Mouse (Mus musculus) CH12.LX (cell line): ENCODE results near the gene Gm20547. TPM values are rescaled to one million over a fixed set of nuclear protein-coding genes. Genes with fewer than 3 reads are reported as not detected.

Experiments used
- DNase-seq: peaks from one replicate; pipeline ENCODE4 v3.0.0-alpha.2; 2013; ENCODE audit errors: extremely low read depth
- H3K27ac ChIP-seq: 2 replicates; pipeline ENCODE4 v1.5.1; 2012; ENCODE audit warnings: low read depth, mild to moderate bottlenecking, control low read depth, moderate library complexity; ENCODE audit not compliant: insufficient read depth
- H3K27me3 ChIP-seq: replicated peaks from 2 replicates; pipeline ENCODE3; 2012; ENCODE audit warnings: inconsistent platforms
- H3K36me3 ChIP-seq, 2 experiments: replicated peaks in 1 of 2; 2 replicates each; pipeline versions ENCODE3 to v1.6.1; 2012; ENCODE audit warnings: inconsistent platforms in 1 of 2, low read length in 1 of 2, mild to moderate bottlenecking in 1 of 2, mixed read lengths in 1 of 2, moderate library complexity in 1 of 2; ENCODE audit not compliant: control insufficient read depth in 1 of 2, insufficient read depth in 1 of 2
- H3K4me1 ChIP-seq, 2 experiments: 2 replicates each; pipeline ENCODE4 v1.6.1; 2012; ENCODE audit warnings: inconsistent platforms in 1 of 2, moderate library complexity in 1 of 2; ENCODE audit not compliant: insufficient read depth in 2 of 2, control insufficient read depth in 1 of 2
- H3K4me2 ChIP-seq: 2 replicates; pipeline ENCODE4 v1.6.1; 2012; ENCODE audit warnings: low read depth, mild to moderate bottlenecking, control low read depth; ENCODE audit not compliant: poor library complexity, insufficient read depth, severe bottlenecking
- H3K4me3 ChIP-seq, 3 experiments: fragments of 150-350 bp in 1 of 3; sonication (generic) in 1 of 3; replicated peaks in 1 of 3; 2 replicates each; pipeline versions ENCODE3 to v1.5.1; 2011 to 2012; ENCODE audit warnings: low read depth in 2 of 3, low read length in 2 of 3, mild to moderate bottlenecking in 2 of 3, moderate library complexity in 2 of 3, control low read depth in 1 of 3, improper control_type of control experiment in 1 of 3, inconsistent platforms in 1 of 3, mixed read lengths in 1 of 3; ENCODE audit not compliant: poor library complexity in 1 of 3
- H3K79me2 ChIP-seq: replicated peaks from 2 replicates; pipeline ENCODE4 v1.6.1; 2012; ENCODE audit warnings: mild to moderate bottlenecking, moderate library complexity; ENCODE audit not compliant: control insufficient read depth, poor library complexity, insufficient read depth, severe bottlenecking; ENCODE audit errors: extremely low read depth
- H3K9ac ChIP-seq: 2 replicates; pipeline ENCODE4 v1.6.1; 2012; ENCODE audit warnings: low read depth, mild to moderate bottlenecking, control low read depth, moderate library complexity; ENCODE audit not compliant: insufficient read depth
- H3K9me3 ChIP-seq: replicated peaks from 2 replicates; pipeline ENCODE3; 2012; ENCODE audit warnings: low read length, inconsistent platforms, mixed read lengths
- BHLHE40 ChIP-seq: IDR thresholded peaks from 2 replicates; pipeline ENCODE4 v1.6.1; 2011; ENCODE audit warnings: mild to moderate bottlenecking, low read depth, low read length, improper control_type of control experiment
- CHD1 ChIP-seq: IDR thresholded peaks from 2 replicates; pipeline ENCODE4 v1.6.1; 2012; ENCODE audit warnings: low read depth, low read length, improper control_type of control experiment, inconsistent platforms
- CHD2 ChIP-seq: IDR thresholded peaks from 2 replicates; pipeline ENCODE4 v1.6.1; 2011; ENCODE audit warnings: low read length, improper control_type of control experiment
- CTCF ChIP-seq, 2 experiments: IDR thresholded peaks in 1 of 2; conservative IDR thresholded peaks in 1 of 2; 2 replicates each; pipeline ENCODE4 v1.5.1; 2011 to 2012; ENCODE audit warnings: low read depth in 2 of 2, low read length in 2 of 2, improper control_type of control experiment in 1 of 2, inconsistent platforms in 1 of 2, mild to moderate bottlenecking in 1 of 2, moderate library complexity in 1 of 2
- E2F4 ChIP-seq: IDR thresholded peaks from 2 replicates; pipeline ENCODE4 v1.6.1; 2011; ENCODE audit warnings: low read depth, low read length, improper control_type of control experiment; ENCODE audit not compliant: insufficient replicate concordance
- ELF1 ChIP-seq: IDR thresholded peaks from 2 replicates; pipeline ENCODE4 v1.6.1; 2014; ENCODE audit warnings: low read depth, mild to moderate bottlenecking, inconsistent platforms, low read length, improper control_type of control experiment
- EP300 ChIP-seq: IDR thresholded peaks from 2 replicates; pipeline ENCODE4 v1.6.1; 2011; ENCODE audit warnings: low read length, improper control_type of control experiment
- ETS1 ChIP-seq: conservative IDR thresholded peaks from 2 replicates; pipeline ENCODE4 v1.6.1; 2012; ENCODE audit warnings: low read depth, mild to moderate bottlenecking, inconsistent platforms, low read length, improper control_type of control experiment, moderate library complexity
- GABPA ChIP-seq: IDR thresholded peaks from 2 replicates; pipeline ENCODE4 v1.6.1; 2012; ENCODE audit warnings: low read depth, low read length, improper control_type of control experiment, inconsistent platforms; ENCODE audit not compliant: insufficient replicate concordance
- HCFC1 ChIP-seq: IDR thresholded peaks from 2 replicates; pipeline ENCODE4 v1.6.1; 2012; ENCODE audit warnings: low read depth, mild to moderate bottlenecking, inconsistent platforms, low read length, improper control_type of control experiment
- IRF4 ChIP-seq: IDR thresholded peaks from 2 replicates; pipeline ENCODE4 v1.6.1; 2014; ENCODE audit warnings: low read depth, mild to moderate bottlenecking, inconsistent platforms, low read length, improper control_type of control experiment
- JUN ChIP-seq: IDR thresholded peaks from 2 replicates; pipeline ENCODE4 v1.6.1; 2011; ENCODE audit warnings: low read depth, mild to moderate bottlenecking, low read length, improper control_type of control experiment, moderate library complexity; ENCODE audit not compliant: insufficient read depth
- JUND ChIP-seq: conservative IDR thresholded peaks from 2 replicates; pipeline ENCODE4 v1.6.1; 2011; ENCODE audit warnings: low read depth, low read length, improper control_type of control experiment
- KAT2A ChIP-seq: IDR thresholded peaks from 2 replicates; pipeline ENCODE4 v1.6.1; 2012; ENCODE audit warnings: low read length, improper control_type of control experiment, inconsistent platforms; ENCODE audit not compliant: insufficient replicate concordance
- MAFK ChIP-seq: IDR thresholded peaks from 2 replicates; pipeline ENCODE4 v1.6.1; 2011; ENCODE audit warnings: low read length, improper control_type of control experiment; ENCODE audit not compliant: insufficient replicate concordance
- MAX ChIP-seq: IDR thresholded peaks from 2 replicates; pipeline ENCODE4 v1.6.1; 2011; ENCODE audit warnings: low read length, improper control_type of control experiment
- MAZ ChIP-seq: IDR thresholded peaks from 2 replicates; pipeline ENCODE4 v1.6.1; 2012; ENCODE audit warnings: low read depth, mild to moderate bottlenecking, inconsistent platforms, low read length, improper control_type of control experiment, moderate library complexity
- MEF2A ChIP-seq: IDR thresholded peaks from 2 replicates; pipeline ENCODE4 v1.6.1; 2014; ENCODE audit warnings: low read depth, mild to moderate bottlenecking, inconsistent platforms, low read length, improper control_type of control experiment, borderline replicate concordance
- MYC ChIP-seq: IDR thresholded peaks from 2 replicates; pipeline ENCODE4 v1.6.1; 2011; ENCODE audit warnings: low read depth, mild to moderate bottlenecking, improper control_type of control experiment, low read length
- NRF1 ChIP-seq: IDR thresholded peaks from 2 replicates; pipeline ENCODE4 v1.6.1; 2014; ENCODE audit warnings: low read depth, mild to moderate bottlenecking, inconsistent platforms, low read length, improper control_type of control experiment, moderate library complexity
- PAX5 ChIP-seq: IDR thresholded peaks from 2 replicates; pipeline ENCODE4 v1.6.1; 2012; ENCODE audit warnings: low read length, inconsistent platforms, mixed read lengths
- POLR2A ChIP-seq: IDR thresholded peaks from 2 replicates; pipeline ENCODE4 v1.6.1; 2011; ENCODE audit warnings: low read depth, mild to moderate bottlenecking, improper control_type of control experiment, low read length
- POLR2AphosphoS2 ChIP-seq: IDR thresholded peaks from 2 replicates; pipeline ENCODE4 v1.6.1; 2011; ENCODE audit warnings: low read depth, low read length, improper control_type of control experiment
- RAD21 ChIP-seq: IDR thresholded peaks from 2 replicates; pipeline ENCODE4 v1.6.1; 2011; ENCODE audit warnings: low read depth, mild to moderate bottlenecking, low read length, improper control_type of control experiment, moderate library complexity
- RCOR1 ChIP-seq: conservative IDR thresholded peaks from 2 replicates; pipeline ENCODE4 v1.6.1; 2012; ENCODE audit warnings: low read depth, mild to moderate bottlenecking, inconsistent platforms, low read length, improper control_type of control experiment
- SIN3A ChIP-seq: IDR thresholded peaks from 2 replicates; pipeline ENCODE4 v1.6.1; 2012; ENCODE audit warnings: low read length, improper control_type of control experiment, inconsistent platforms
- SMC3 ChIP-seq: IDR thresholded peaks from 2 replicates; pipeline ENCODE4 v1.6.1; 2011; ENCODE audit warnings: low read depth, low read length, improper control_type of control experiment
- UBTF ChIP-seq: IDR thresholded peaks from 2 replicates; pipeline ENCODE4 v1.6.1; 2012; ENCODE audit warnings: low read depth, mild to moderate bottlenecking, inconsistent platforms, low read length, improper control_type of control experiment, moderate library complexity
- USF1 ChIP-seq: IDR thresholded peaks from 2 replicates; pipeline ENCODE4 v1.6.1; 2014; ENCODE audit warnings: low read depth, mild to moderate bottlenecking, inconsistent platforms, low read length, improper control_type of control experiment
- ZC3H11A ChIP-seq: IDR thresholded peaks from 2 replicates; pipeline ENCODE4 v1.6.1; 2012; ENCODE audit warnings: low read depth, mild to moderate bottlenecking, inconsistent platforms, low read length, improper control_type of control experiment
- ZKSCAN1 ChIP-seq: IDR thresholded peaks from 2 replicates; pipeline ENCODE4 v1.6.1; 2012; ENCODE audit warnings: low read depth, inconsistent platforms, low read length, improper control_type of control experiment, borderline replicate concordance
- ZMIZ1 ChIP-seq: IDR thresholded peaks from 2 replicates; pipeline ENCODE4 v1.6.1; 2012; ENCODE audit warnings: low read depth, mild to moderate bottlenecking, inconsistent platforms, low read length, improper control_type of control experiment
- ZNF384 ChIP-seq: IDR thresholded peaks from 2 replicates; pipeline ENCODE4 v1.6.1; 2012; ENCODE audit warnings: low read depth, low read length, improper control_type of control experiment, inconsistent platforms
- dilution Hi-C: fragments of 300-500 bp; cut with MboI; formaldehyde crosslinking; loops from 2 replicates; pipeline ENCODE4 v1.14.3; 2020; ENCODE audit warnings: low sequenced_read_pairs; ENCODE audit not compliant: extremely low pct_unique_long_range_greater_than_20kb, extremely low pct_ligation_motif_present
- in situ Hi-C: fragments of 300-500 bp; cut with MboI; formaldehyde crosslinking; loops from 3 replicates; pipeline ENCODE4 v1.14.3; 2019; ENCODE audit warnings: low sequenced_read_pairs, low pct_ligation_motif_present, low pct_unique_long_range_greater_than_20kb, mixed read lengths
- polyA plus RNA-seq: library from polyadenylated mRNA; unstranded; fragments of >175 nt; gene quantifications from 2 replicates; pipeline ENCODE4 v1.2.1, GENCODE M21; 2012; ENCODE audit warnings: low read depth; ENCODE audit not compliant: insufficient read length
- total RNA-seq, 2 experiments: library from RNA; depleted of rRNA; stranded (reverse); fragments of 300-350 nt in 1 of 2; fragments of >200 nt in 1 of 2; gene quantifications; 2 replicates each; pipeline ENCODE4 v1.2.3; 2012 to 2014

Gm20547 gene
- total and polyA plus RNA-seq, 3 experiments, result not detected

- TF ChIP-seq ZC3H11A, result no peak
- peak; percentile 27; the same call in 1 of the 2 replicates for TF ChIP-seq IRF4
- no peak for TF ChIP-seq RCOR1
- peak; percentile 98 for TF ChIP-seq MYC
- no peak for TF ChIP-seq CHD1
- peak; percentile 81 for TF ChIP-seq BHLHE40
- TF ChIP-seq NRF1, result peak; percentile 71
- TF ChIP-seq GABPA, result no peak
- TF ChIP-seq PAX5, result no peak
- TF ChIP-seq ZMIZ1, result no peak
- no peak for TF ChIP-seq SMC3
- no peak for TF ChIP-seq RAD21
- peak; percentile 84 for TF ChIP-seq MAZ
- TF ChIP-seq USF1, result peak; percentile 88
- TF ChIP-seq UBTF, result no peak
- TF ChIP-seq EP300, result no peak
- no peak for TF ChIP-seq ETS1
- TF ChIP-seq POLR2AphosphoS2, result no peak
- TF ChIP-seq MAX, result peak; percentile 95
- no peak for TF ChIP-seq KAT2A
Observed at GRCm38 (mm10) chr17:34898160-34898586, 16.3 kb upstream of the Gm20547 start, which contains the start of the genes C2 and Ehmt2 (continued).

DNA sequence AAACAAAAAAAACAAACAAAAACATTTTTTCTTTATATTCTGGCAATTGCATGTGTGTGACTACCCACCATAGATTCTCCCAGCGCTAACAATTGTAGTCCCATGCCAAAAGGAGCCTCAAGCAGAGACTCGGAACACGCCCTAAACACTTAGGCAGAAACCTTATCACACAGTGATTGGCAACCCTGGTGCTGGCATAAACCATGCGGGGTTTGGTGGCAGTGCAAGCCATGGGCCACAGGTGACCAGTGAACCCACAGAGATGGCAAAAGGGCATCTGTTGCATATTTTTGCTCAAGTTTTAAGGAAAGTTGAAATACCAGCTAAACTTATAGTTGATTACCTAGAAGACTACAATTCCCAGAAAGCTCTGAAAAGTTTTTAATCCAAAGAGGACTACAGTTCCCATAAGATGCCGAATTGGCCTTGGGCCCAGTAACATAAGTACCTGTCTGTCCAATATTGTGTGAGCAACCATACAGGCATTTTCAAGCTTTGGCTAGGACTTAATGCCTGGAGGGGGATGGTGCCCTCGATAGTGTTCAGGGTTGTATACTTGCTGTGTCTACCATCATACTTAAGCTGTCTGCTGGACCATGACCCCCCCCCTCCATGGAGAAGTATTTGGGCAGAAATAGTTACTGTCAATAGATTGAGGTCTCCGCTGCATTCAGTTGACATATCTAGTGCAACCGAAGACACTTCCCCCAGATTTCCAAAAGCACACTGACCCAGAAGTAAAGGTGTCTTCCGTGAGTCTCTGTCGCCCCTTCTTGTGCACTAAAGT is 15.7 kb upstream of the Gm20547 start:
- Histone ChIP-seq H3K9me3 (peaks cover 5% of the 10 kb centered on the region), H3K4me2 (peak overlapping the region; percentile 84), H3K27ac (peak overlapping the region; percentile 47), H3K36me3 (peaks cover 8 to 29% of the 10 kb centered on the region in 2 experiments), H3K27me3 (no peaks in the 10 kb centered on the region), H3K4me1 (peaks cover 7 to 32% of the 10 kb centered on the region in 2 experiments), H3K79me2 (peaks cover 17% of the 10 kb centered on the region), H3K4me3 (peak overlapping the region; percentile 75 to 93 (median 92)), H3K9ac (peak overlapping the region; percentile 61)
- dilution Hi-C loops, result no loop called here
- TF ChIP-seq POLR2AphosphoS2, result peak; percentile 53; the same call in 1 of the 2 replicates
- TF ChIP-seq JUND, result no peak
- no peak for TF ChIP-seq MAFK
- no peak for TF ChIP-seq UBTF
- TF ChIP-seq GABPA, result no peak
- no peak; the same call in 1 of the 2 replicates for TF ChIP-seq HCFC1
- TF ChIP-seq SIN3A, result peak; percentile 25
- TF ChIP-seq CTCF (conservative IDR thresholded peaks at IDR 0.05 in 1 of 2, IDR thresholded peaks at IDR 0.05 in 1 of 2; ENCODE audit: low read depth in 2 of 2, low read length in 2 of 2), result no peak
- TF ChIP-seq MYC, result 0 out of 2 replicates have a peak, but pooled peaks have one; percentile 39
- no peak for TF ChIP-seq NRF1
- no peak for TF ChIP-seq SMC3
- no peak for TF ChIP-seq RAD21
- no peak for TF ChIP-seq E2F4
- TF ChIP-seq ETS1, result no peak
- no peak for TF ChIP-seq JUN
- TF ChIP-seq ZNF384, result no peak
- 0 out of 2 replicates have a peak, but pooled peaks have one; percentile 17 for TF ChIP-seq MAX
- TF ChIP-seq POLR2A, result no peak
- no peak for TF ChIP-seq MAZ
- TF ChIP-seq IRF4, result no peak
- TF ChIP-seq ZKSCAN1, result no peak
- TF ChIP-seq CHD2, result no peak
- TF ChIP-seq USF1, result no peak
- TF ChIP-seq RCOR1, result no peak
- TF ChIP-seq ELF1, result no peak
- no peak for TF ChIP-seq MEF2A
- DNase-seq, result no peak
- in situ Hi-C loops, result no loop called here
